Mouse (Mus musculus): ENCODE results near the gene Cdc40.

DNA sequence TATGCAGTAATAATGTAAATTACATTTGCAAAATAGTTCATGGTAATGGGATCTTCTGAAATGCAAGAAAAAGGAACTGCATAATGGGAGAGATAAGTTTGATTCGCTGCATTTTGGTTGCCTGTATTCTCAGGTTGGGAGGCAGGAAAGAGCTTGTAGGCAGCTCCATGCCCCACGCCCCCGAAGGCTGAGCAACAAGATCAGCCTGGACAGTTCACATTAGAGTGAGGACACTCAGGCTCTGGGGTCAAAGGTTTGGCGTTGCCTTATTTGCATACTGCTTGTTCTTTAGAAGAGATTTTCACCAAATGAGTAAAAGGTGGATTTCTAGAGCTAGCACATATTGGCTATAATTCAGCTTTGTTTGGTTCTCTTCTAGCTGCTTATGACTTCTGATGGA, 76.9 kb downstream of the Cdc40 start:
- TF ChIP-seq CTCF (IDR thresholded peaks at IDR 0.05), result no peak
- TF ChIP-seq EP300 (IDR thresholded peaks at IDR 0.05), result no peak

Measured in lung, postnatal 0 days (tissue).